Mouse (Mus musculus): ENCODE measurements around the gene Rxfp1.

GRCm38 (mm10) chr3:79690111-79690651 lies 47.5 kb downstream of the Rxfp1 start:
- TF ChIP-seq POLR2A (IDR thresholded peaks at IDR 0.05; ENCODE audit: low read depth, low read length) (no peak), CTCF (IDR thresholded peaks at IDR 0.05; ENCODE audit: borderline replicate concordance, insufficient read depth, low read length) (no peak)
